Comparison of ENCODE assay signal across 12 mouse cellular contexts in genomic region chr5:137301253-137301652, GRCm38 (mm10). TPM values are rescaled to one million over a fixed set of nuclear protein-coding genes. Genes with fewer than 3 reads are reported as not detected.
A peak's percentile ranks its signal among the peaks of the same experiment; 100 is the strongest.
DNase-seq lines count a peak whose midpoint lies in the region; ATAC-seq and TF ChIP-seq lines count a peak whose summit lies in the region.
"Had no signal": no experiment of that assay in that cellular context is flagged by ENCODE, and none has a peak within 500 bp of the region (broad histone marks: within the 10 kb centered on the region; RNA-seq: fewer than 3 reads in every experiment).

No protein-coding gene starts in this region.

- no peak overlapping the region for H3K27ac ChIP-seq in cerebellum, adult 2 months (ENCODE audit: insufficient read depth, low read length)
- H3K27ac ChIP-seq in liver, embryonic 11.5 days (ENCODE audit: low read depth, low read length), result no peak overlapping the region
- H3K27ac ChIP-seq in liver, postnatal 0 days (ENCODE audit: low read depth), result no peak overlapping the region
- H3K27ac ChIP-seq: heart, embryonic 15.5 days; macrophage had no signal

- no peaks in the 10 kb centered on the region for H3K27me3 ChIP-seq in cerebellum, adult 2 months (ENCODE audit: control insufficient read depth, insufficient read depth, low read length)
- H3K27me3 ChIP-seq in liver, embryonic 11.5 days (replicated peaks; ENCODE audit: control insufficient read depth, insufficient read depth, low read length), result no peaks in the 10 kb centered on the region
- no peaks in the 10 kb centered on the region for H3K27me3 ChIP-seq in liver, postnatal 0 days (ENCODE audit: insufficient read depth, low read length)
- H3K27me3 ChIP-seq: heart, embryonic 15.5 days had no signal

- H3K4me1 ChIP-seq in cerebellum, adult 2 months (ENCODE audit: control insufficient read depth, insufficient read depth, low read length), result peaks cover 3% of the 10 kb centered on the region; the same call in 1 of the 2 replicates
- peaks cover 33% of the 10 kb centered on the region for H3K4me1 ChIP-seq in liver, embryonic 11.5 days (replicated peaks; ENCODE audit: control insufficient read depth, insufficient read depth, low read length)
- H3K4me1 ChIP-seq in liver, postnatal 0 days (ENCODE audit: insufficient read depth), result peaks cover 17% of the 10 kb centered on the region

- H3K4me3 ChIP-seq in cerebellum, adult 2 months (replicated peaks; ENCODE audit: insufficient read depth, low read depth, low read length), result no peak overlapping the region
- H3K4me3 ChIP-seq in liver, embryonic 11.5 days (ENCODE audit: low read depth, low read length), result no peak overlapping the region
- no peak overlapping the region for H3K4me3 ChIP-seq in liver, postnatal 0 days (ENCODE audit: low read depth, low read length)
- H3K4me3 ChIP-seq: heart, embryonic 15.5 days had no signal

- H3K9me3 ChIP-seq in liver, embryonic 11.5 days (ENCODE audit: control insufficient read depth, low read length), result no peaks in the 10 kb centered on the region
- H3K9me3 ChIP-seq in liver, postnatal 0 days (ENCODE audit: low read length), result no peaks in the 10 kb centered on the region
- H3K9me3 ChIP-seq: heart, embryonic 15.5 days had no signal

- no peak for ATAC-seq in liver, embryonic 11.5 days (replicated peaks; ENCODE audit: low FRiP score)
- ATAC-seq in liver, postnatal 0 days, result peak; percentile 29; the same call in 1 of the 2 replicates

- WGBS in cerebellum, adult 2 months, result 25% methylated on average over 21 of the region's 21 CpGs
- 91% methylated on average over 21 of the region's 21 CpGs for WGBS in liver, embryonic 11.5 days
- 77% methylated on average over 16 of the region's 21 CpGs for WGBS in liver, postnatal 0 days (ENCODE audit: insufficient replicate concordance)

- peak; percentile 53 to 62 for DNase-seq in cerebellum, postnatal 10 days
- no peak for DNase-seq in cerebellum, adult 2 months
- DNase-seq in liver, result peak; percentile 36
- DNase-seq in liver, embryonic 11.5 days (ENCODE audit: low spot score), result no peak
- DNase-seq in adrenal gland, postnatal 14 days, result peak; percentile 78
- peak; percentile 51 for DNase-seq in liver, postnatal 0 days
- DNase-seq in thymus, postnatal 0 days (ENCODE audit: low spot score), result no peak
- no peak for DNase-seq in spleen, postnatal 36 days (ENCODE audit: low spot score in 2 of 2)
- DNase-seq: cerebellum, postnatal 14 days; layer of hippocampus, adult 9-11 months had no signal

- no peak overlapping the region for H3K9ac ChIP-seq in liver, embryonic 11.5 days (ENCODE audit: low read depth, low read length)
- no peak overlapping the region for H3K9ac ChIP-seq in liver, postnatal 0 days (replicated peaks)
- H3K9ac ChIP-seq: heart, embryonic 15.5 days had no signal

- TF ChIP-seq EP300 in liver, postnatal 0 days (IDR thresholded peaks at IDR 0.05; ENCODE audit: low read depth), result no peak

- H3K36me3 ChIP-seq in liver, embryonic 11.5 days (ENCODE audit: control insufficient read depth, insufficient read depth, low read length), result peaks cover 79% of the 10 kb centered on the region
- H3K36me3 ChIP-seq in liver, postnatal 0 days (replicated peaks; ENCODE audit: insufficient read depth, low read length), result peaks cover 89% of the 10 kb centered on the region

- no peak overlapping the region for H3K4me2 ChIP-seq in liver, embryonic 11.5 days
- no peak overlapping the region for H3K4me2 ChIP-seq in liver, postnatal 0 days (ENCODE audit: low read depth, low read length)
- H3K4me2 ChIP-seq: heart, embryonic 15.5 days had no signal

- TF ChIP-seq CTCF in cerebellum, adult 2 months (IDR thresholded peaks at IDR 0.05; ENCODE audit: borderline replicate concordance, insufficient read depth, low read depth, low read length), result no peak
- TF ChIP-seq CTCF in liver, postnatal 0 days (IDR thresholded peaks at IDR 0.05; ENCODE audit: low read depth), result no peak

- TF ChIP-seq POLR2A in cerebellum, adult 2 months (IDR thresholded peaks at IDR 0.05; ENCODE audit: borderline replicate concordance, insufficient read depth, low read length), result no peak

RNA-seq across cellular contexts. Expression of gene Srrt, which starts 6.2 kb away (rescaled TPM):
- polyA plus RNA-seq in cerebellum, adult 2 months (2012; rRNA removed), result 208 and 224 TPM in 2 replicates
- polyA plus RNA-seq in liver, embryonic 11.5 days (2014; fragmentation: Nextera tagmentation; extraction: Ambion mirVana), result 165 and 169 TPM in 2 replicates
- 139 and 168 TPM in 2 replicates for total RNA-seq in adrenal gland, postnatal 14 days (2021)
- polyA plus RNA-seq in liver, postnatal 0 days (2015; fragmentation: Nextera tagmentation; extraction: Ambion mirVana), result 24.1 and 28.2 TPM in 2 replicates
- polyA plus RNA-seq in thymus, postnatal 0 days (2015; fragmentation: Nextera tagmentation; extraction: Ambion mirVana), result 114 and 118 TPM in 2 replicates

RNA-seq across cellular contexts. Expression of gene Ufsp1, which starts 6.8 kb away (rescaled TPM):
- polyA plus RNA-seq in cerebellum, adult 2 months (2012; rRNA removed), result 27.9 and 28.2 TPM in 2 replicates
- 13.3 and 13.5 TPM in 2 replicates for polyA plus RNA-seq in liver, embryonic 11.5 days (2014; fragmentation: Nextera tagmentation; extraction: Ambion mirVana)
- 8.0 and 11.9 TPM in 2 replicates for total RNA-seq in adrenal gland, postnatal 14 days (2021)
- 9.1 and 9.5 TPM in 2 replicates for polyA plus RNA-seq in liver, postnatal 0 days (2015; fragmentation: Nextera tagmentation; extraction: Ambion mirVana)
- 16.6 and 21.0 TPM in 2 replicates for polyA plus RNA-seq in thymus, postnatal 0 days (2015; fragmentation: Nextera tagmentation; extraction: Ambion mirVana)

RNA-seq across cellular contexts. Expression of gene Trip6, which starts 13.0 kb away (rescaled TPM):
- polyA plus RNA-seq in cerebellum, adult 2 months (2012; rRNA removed), result 10.3 and 11.0 TPM in 2 replicates
- polyA plus RNA-seq in liver, embryonic 11.5 days (2014; fragmentation: Nextera tagmentation; extraction: Ambion mirVana), result 31.0 and 31.6 TPM in 2 replicates
- 29.2 and 34.7 TPM in 2 replicates for total RNA-seq in adrenal gland, postnatal 14 days (2021)
- polyA plus RNA-seq in liver, postnatal 0 days (2015; fragmentation: Nextera tagmentation; extraction: Ambion mirVana), result 7.5 and 9.2 TPM in 2 replicates
- 17.1 and 17.4 TPM in 2 replicates for polyA plus RNA-seq in thymus, postnatal 0 days (2015; fragmentation: Nextera tagmentation; extraction: Ambion mirVana)

RNA-seq across cellular contexts. Expression of gene Ache, which starts 13.9 kb away (rescaled TPM):
- 155 and 165 TPM in 2 replicates for polyA plus RNA-seq in cerebellum, adult 2 months (2012; rRNA removed)
- polyA plus RNA-seq in liver, embryonic 11.5 days (2014; fragmentation: Nextera tagmentation; extraction: Ambion mirVana), result 22.7 and 23.3 TPM in 2 replicates
- total RNA-seq in adrenal gland, postnatal 14 days (2021), result 10.3 and 17.4 TPM in 2 replicates
- 10.3 and 11.1 TPM in 2 replicates for polyA plus RNA-seq in liver, postnatal 0 days (2015; fragmentation: Nextera tagmentation; extraction: Ambion mirVana)
- polyA plus RNA-seq in thymus, postnatal 0 days (2015; fragmentation: Nextera tagmentation; extraction: Ambion mirVana), result 25.9 and 26.3 TPM in 2 replicates

RNA-seq across cellular contexts. Expression of gene Slc12a9, which starts 32.1 kb away (rescaled TPM):
- 31.0 and 31.6 TPM in 2 replicates for polyA plus RNA-seq in cerebellum, adult 2 months (2012; rRNA removed)
- polyA plus RNA-seq in liver, embryonic 11.5 days (2014; fragmentation: Nextera tagmentation; extraction: Ambion mirVana), result 6.4 and 7.0 TPM in 2 replicates
- 9.4 and 13.0 TPM in 2 replicates for total RNA-seq in adrenal gland, postnatal 14 days (2021)
- polyA plus RNA-seq in liver, postnatal 0 days (2015; fragmentation: Nextera tagmentation; extraction: Ambion mirVana), result 2.9 and 3.2 TPM in 2 replicates
- 7.0 and 9.5 TPM in 2 replicates for polyA plus RNA-seq in thymus, postnatal 0 days (2015; fragmentation: Nextera tagmentation; extraction: Ambion mirVana)

Comparison
In these comparisons a context has a peak if more than half of its experiments do, and no peak if none do; other contexts are left out.
1. DNase-seq: peak in cerebellum, postnatal 10 days (2 of 2), liver (single experiment), adrenal gland, postnatal 14 days (single experiment) and liver, postnatal 0 days (single experiment); none in cerebellum, adult 2 months (0 of 2), liver, embryonic 11.5 days (single experiment), thymus, postnatal 0 days (single experiment) and spleen, postnatal 36 days (0 of 2).